Mouse (Mus musculus): ENCODE measurements around the gene Phlda2. TPM values are rescaled to one million over a fixed set of nuclear protein-coding genes. Genes with fewer than 3 reads are reported as not detected.

Gene Phlda2
- total RNA-seq, 4 experiments from 2014 or later, result 0.66 TPM; not detected in 3

DNA sequence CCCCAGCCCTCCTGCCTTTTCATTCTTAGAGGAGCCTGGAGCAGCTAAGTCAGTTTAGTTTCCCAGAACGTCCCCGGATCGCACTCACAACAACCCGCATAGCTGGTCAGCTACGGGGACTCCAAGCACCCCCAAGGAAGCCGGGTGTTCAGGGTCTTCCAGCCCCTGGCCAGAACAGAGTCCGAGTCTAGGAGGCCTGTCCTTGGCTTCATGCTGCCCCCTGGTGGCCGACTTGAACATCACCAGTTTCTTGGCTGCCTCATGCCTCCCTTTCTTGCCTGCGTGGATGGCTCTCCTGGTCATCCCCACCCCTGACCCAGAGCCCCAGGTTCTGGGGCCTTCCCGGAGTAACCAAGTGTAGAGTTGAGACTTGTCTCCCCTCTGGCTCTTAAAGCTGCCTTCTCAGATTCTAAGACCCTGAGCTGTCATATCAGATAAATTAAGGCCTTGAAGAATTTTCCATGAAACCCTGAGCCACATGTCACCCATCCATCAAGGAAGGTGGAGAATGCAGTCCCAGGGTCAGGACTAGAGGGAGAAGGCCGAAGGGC lies 39.0 kb downstream of the Phlda2 start:
- peak; percentile 48 to 70 for DNase-seq (ENCODE audit: low spot score in 2 of 2)

DNA sequence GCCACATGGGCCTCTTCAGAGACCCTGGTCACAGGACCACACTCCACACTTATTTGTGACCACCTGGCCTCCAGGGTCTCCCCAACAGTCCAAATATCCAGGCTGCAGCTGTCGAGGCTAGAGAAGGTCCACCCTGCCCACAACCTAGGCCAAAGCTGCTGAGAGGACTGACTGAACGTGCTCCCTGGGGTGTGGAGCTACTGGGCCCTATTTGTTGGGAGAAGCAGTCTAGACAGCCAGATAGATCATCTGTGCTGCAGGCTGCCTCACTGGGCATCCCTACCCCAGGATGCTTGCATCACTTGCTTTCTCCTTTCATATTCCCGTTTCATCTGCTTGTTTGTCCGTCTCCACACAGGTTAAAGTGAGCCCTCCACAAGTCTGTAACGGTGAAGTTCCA lies 40.4 kb downstream of the Phlda2 start:
- no peak for DNase-seq (ENCODE audit: low spot score in 2 of 2)

DNA sequence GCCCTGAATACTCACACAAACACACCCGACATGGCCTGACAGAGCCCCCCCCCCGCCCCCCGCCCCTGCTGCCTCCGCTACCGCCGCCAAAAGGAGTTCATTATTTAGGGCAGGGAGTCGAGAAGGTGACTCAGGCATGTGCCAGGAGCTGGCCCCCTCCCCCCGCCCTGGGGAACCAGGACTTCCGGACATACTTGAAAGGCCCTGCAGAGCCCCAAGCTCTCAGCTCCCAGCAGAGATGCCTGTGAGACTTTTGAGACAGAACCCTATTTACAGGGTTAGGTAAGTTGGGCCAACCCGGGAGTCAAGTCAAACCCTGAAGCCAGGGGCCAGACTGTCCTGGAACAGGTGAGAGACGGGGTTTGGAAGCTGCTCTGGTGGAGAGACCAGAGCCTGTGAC lies 41.0 kb downstream of the Phlda2 start:
- no peak for DNase-seq (ENCODE audit: low spot score in 2 of 2)

DNA sequence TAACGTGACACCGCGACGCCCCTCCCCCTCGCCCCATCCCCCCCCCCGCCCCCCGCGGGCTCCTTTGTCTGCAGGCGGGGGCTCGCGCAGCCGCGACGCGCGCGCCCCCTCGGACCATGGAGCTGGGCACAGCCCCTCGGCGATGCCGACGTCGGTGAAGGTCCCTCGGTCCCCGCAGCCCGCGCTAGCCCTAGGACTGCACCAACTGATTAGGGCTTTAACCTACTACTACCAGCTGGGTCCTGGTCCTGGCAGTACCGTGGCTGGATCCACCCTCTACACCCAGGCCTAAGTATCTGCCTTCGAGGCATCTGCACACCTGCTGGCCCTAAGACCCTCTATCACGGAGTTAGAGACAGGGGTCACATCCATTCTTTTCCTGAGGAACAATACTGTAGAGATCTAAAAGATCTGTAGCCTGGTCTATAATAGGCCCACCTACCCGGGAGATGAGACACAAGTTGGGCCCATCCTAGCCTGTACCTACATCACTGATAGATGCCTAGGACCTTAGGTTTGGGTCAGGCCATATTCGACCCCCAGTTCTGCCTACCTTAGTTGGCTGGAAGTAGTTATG lies 41.6 kb downstream of the Phlda2 start:
- DNase-seq (ENCODE audit: low spot score in 2 of 2), result no peak

DNA sequence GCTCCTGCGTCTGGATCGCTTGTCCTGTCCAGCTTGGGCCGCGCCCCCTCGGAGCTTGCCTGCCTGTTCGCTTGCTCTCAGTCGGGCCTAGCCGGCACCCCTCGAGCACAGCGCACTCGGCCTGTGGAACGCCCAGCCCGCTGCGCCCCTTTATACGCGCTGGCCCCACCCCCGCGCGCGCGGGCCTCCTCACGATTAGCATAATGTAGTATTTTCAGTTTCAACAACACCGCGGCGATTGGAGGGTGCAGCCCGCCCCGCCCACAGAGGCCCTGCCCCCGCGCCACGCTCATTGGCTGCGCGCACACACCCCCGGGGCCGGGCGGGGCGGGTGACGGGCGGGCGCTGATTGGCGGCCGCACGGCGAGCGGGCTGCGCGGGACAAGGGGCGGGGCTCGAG lies 42.1 kb downstream of the Phlda2 start, which contains the start of gene Cdkn1c:
TSS of gene Cdkn1c (minus strand) at position 177 of the 400 bp plus-strand sequence.
- peak; percentile 64 to 72 for DNase-seq (ENCODE audit: low spot score in 2 of 2)

DNA sequence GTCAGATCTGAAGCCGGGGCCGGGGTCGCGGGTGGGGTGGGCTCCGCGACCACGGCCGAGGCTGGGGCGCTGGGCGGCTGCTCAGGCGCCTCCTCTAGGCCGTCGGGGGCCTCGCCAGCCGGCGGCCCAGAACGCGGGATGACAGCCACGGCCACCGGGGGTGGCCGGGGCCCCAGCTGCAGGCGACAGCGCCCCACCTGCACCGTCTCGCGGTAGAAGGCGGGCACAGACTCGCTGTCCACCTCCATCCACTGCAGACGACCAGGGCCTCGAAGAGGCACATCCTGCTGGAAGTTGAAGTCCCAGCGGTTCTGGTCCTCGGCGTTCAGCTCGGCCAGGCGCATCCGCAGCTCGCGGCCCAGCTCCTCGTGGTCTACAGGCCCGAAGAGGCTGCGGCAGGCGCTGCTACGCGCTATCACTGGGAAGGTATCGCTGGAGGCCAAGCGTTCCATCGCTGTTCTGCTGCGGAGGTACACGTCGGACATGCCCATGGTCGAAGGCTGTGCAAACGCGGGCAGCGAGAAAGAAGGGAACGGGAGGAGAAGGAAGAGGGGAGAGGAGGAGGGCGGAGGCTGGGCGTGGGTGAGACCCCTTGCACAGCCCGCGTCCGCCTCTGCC lies 42.6 kb downstream of the Phlda2 start:
- DNase-seq (ENCODE audit: low spot score in 2 of 2), result no peak

DNA sequence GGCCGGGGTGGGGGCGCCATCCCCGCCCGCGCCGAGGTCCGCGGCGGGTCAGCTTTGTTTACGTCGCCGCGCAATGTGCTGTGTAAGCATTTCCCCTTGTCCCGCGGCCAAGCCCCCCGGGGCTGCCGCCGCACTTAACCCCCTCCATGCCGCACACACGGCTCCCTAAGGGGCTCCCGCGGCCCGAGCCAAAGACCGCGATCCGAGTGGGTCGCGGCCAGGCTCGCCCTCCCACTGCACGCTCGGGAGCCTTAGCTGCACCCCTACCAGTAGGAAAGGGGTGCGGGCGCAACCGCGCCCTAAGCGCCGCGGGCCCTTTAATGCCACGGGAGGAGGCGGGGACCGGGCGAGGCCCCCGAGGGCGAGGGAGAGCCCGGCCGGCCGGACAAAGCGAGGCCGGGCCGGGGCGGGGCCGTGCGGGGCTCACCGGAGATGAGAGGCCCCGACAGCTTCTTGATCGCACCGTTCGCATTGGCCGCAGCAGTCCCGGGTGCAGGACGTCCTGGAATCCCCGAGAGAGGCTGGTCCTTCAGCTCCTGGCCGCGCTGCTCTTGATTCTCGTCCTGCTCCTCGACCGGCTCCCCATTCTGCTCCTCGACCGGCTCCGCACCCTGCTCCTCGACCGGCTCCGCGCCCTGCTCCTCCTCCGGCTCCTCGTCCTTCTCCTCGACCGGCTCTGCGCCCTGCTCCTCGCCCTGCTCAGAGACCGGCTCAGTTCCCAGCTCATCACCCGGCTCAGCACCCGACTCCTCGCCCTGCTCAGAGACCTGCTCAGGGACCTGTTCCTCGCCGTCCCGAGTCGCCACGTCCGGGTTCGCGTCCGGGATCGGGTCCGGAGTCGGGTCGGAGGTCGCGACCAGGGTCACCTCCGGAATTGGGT lies 43.4 kb downstream of the Phlda2 start:
- no peak for DNase-seq (ENCODE audit: low spot score in 2 of 2)

DNA sequence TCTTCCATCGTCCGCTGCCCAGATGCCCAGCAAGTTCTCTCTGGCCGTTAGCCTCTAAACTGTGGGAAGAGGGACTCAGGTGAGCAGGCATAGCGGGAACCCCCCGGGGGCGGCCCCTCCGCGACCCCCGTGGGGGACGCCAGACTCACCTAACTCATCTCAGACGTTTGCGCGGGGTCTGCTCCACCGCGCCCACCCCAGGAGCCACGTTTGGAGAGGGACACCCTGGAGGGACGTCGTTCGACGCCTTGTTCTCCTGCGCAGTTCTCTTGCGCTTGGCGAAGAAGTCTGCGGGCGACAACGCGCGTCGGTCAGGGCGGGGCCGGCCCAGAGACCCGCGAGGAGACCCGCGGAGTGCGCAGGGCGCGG lies 44.0 kb downstream of the Phlda2 start:
- DNase-seq (ENCODE audit: low spot score in 2 of 2), result no peak

Other genes with a start within 250 kb of the Phlda2 start
- 1 to 10 TPM; 4.4 to 9.9 (median 7.0) TPM for gene Cdkn1c, start 42.1 kb downstream of the Phlda2 start, total RNA-seq (2022)
- 1 to 10 TPM in 2 of 4 experiments, under 1 TPM in 1, not detected in 1; 0.66 to 1.4 (median 1.4) TPM for gene Slc22a18, start 29.4 kb downstream of the Phlda2 start, total RNA-seq (2022)
- gene Nap1l4, start 46.0 kb upstream of the Phlda2 start, total RNA-seq (2022), result 100 to 1,000 TPM in 3 of 4 experiments, 10 to 100 TPM in 1; 97.7 to 112 (median 104) TPM
- 10 to 100 TPM; 48.3 to 57.0 (median 53.5) TPM for gene Cars, start 96.9 kb upstream of the Phlda2 start, total RNA-seq (2022)
- gene Tnfrsf26, start 125.6 kb upstream of the Phlda2 start, total RNA-seq (2022), result under 1 TPM in 2 of 4 experiments, not detected in 2; 0.16 to 0.32 TPM
- gene Tnfrsf22, start 146.5 kb upstream of the Phlda2 start, total RNA-seq (2022), result 1 to 10 TPM; 1.7 to 2.6 (median 2.2) TPM
- gene Tnfrsf23, start 182.7 kb upstream of the Phlda2 start, total RNA-seq (2022), result 1 to 10 TPM; 1.3 to 2.7 (median 2.0) TPM

Measured in layer of hippocampus, adult 8-10 months (tissue).